Comparison of ENCODE assay signal across 8 mouse cellular contexts in genomic region chr12:108894432-108894816, GRCm38 (mm10). TPM values are rescaled to one million over a fixed set of nuclear protein-coding genes. Genes with fewer than 3 reads are reported as not detected.
A peak's percentile ranks its signal among the peaks of the same experiment; 100 is the strongest.
DNase-seq lines count a peak whose midpoint lies in the region; ATAC-seq and TF ChIP-seq lines count a peak whose summit lies in the region.

No protein-coding gene starts in this region.

- H3K36me3 ChIP-seq in heart, embryonic 14.5 days (ENCODE audit: control insufficient read depth, insufficient read depth, low read length): peaks cover 3% of the 10 kb centered on the region; the same call in 1 of the 2 replicates
- peaks cover 9% of the 10 kb centered on the region; the same call in 1 of the 2 replicates for H3K36me3 ChIP-seq in ES-E14 (ENCODE audit: control insufficient read depth, insufficient read depth, low read length, poor library complexity, severe bottlenecking)
- H3K36me3 ChIP-seq in forebrain, embryonic 16.5 days (ENCODE audit: control insufficient read depth, insufficient read depth): no peaks in the 10 kb centered on the region
- H3K36me3 ChIP-seq in liver, postnatal 0 days (replicated peaks; ENCODE audit: insufficient read depth, low read length): peaks cover under 1% of the 10 kb centered on the region; the same call in 1 of the 2 replicates

- peaks cover 7 to 14% of the 10 kb centered on the region in 2 experiments for H3K4me1 ChIP-seq in heart, embryonic 14.5 days (ENCODE audit: control insufficient read depth in 2 of 2, insufficient read depth in 2 of 2, low read length in 2 of 2)
- peaks cover 0 to 7% of the 10 kb centered on the region in 2 experiments; a peak in 2 of 4 replicates for H3K4me1 ChIP-seq in ES-E14 (ENCODE audit: control insufficient read depth in 2 of 2, insufficient read depth in 2 of 2, low read length in 2 of 2, poor library complexity in 1 of 2)
- H3K4me1 ChIP-seq in forebrain, embryonic 16.5 days (replicated peaks; ENCODE audit: control insufficient read depth, insufficient read depth, low read length): peaks cover 19% of the 10 kb centered on the region
- H3K4me1 ChIP-seq in liver, postnatal 0 days (ENCODE audit: insufficient read depth): peaks cover 13% of the 10 kb centered on the region

- peak overlapping the region; percentile 75 to 85 for H3K4me3 ChIP-seq in heart, embryonic 14.5 days (ENCODE audit: control insufficient read depth in 1 of 2, insufficient read depth in 1 of 2, low read depth in 1 of 2, low read length in 2 of 2)
- H3K4me3 ChIP-seq in ES-E14 (ENCODE audit: insufficient read depth in 1 of 2, low read depth in 1 of 2, low read length in 2 of 2, poor library complexity in 1 of 2, severe bottlenecking in 1 of 2): peak overlapping the region; percentile 91 to 93
- peak overlapping the region; percentile 76 for H3K4me3 ChIP-seq in forebrain, embryonic 16.5 days (replicated peaks; ENCODE audit: low read length)
- H3K4me3 ChIP-seq in liver, postnatal 0 days (ENCODE audit: low read depth, low read length): peak overlapping the region; percentile 88

- in situ Hi-C loops in ES-E14 (cut with MboI; ENCODE audit: low sequenced_read_pairs in 2 of 2, unreplicated experiment in 2 of 2): no loop called here

- H3K27me3 ChIP-seq in heart, embryonic 14.5 days (ENCODE audit: control insufficient read depth, insufficient read depth, low read length): no peaks in the 10 kb centered on the region
- H3K27me3 ChIP-seq in forebrain, embryonic 16.5 days (replicated peaks; ENCODE audit: control insufficient read depth, insufficient read depth, low read length): no peaks in the 10 kb centered on the region
- no peaks in the 10 kb centered on the region for H3K27me3 ChIP-seq in liver, postnatal 0 days (ENCODE audit: insufficient read depth, low read length)

- 2% methylated on average over 7 of the region's 7 CpGs for WGBS in heart, embryonic 14.5 days
- 0% methylated on average over 7 of the region's 7 CpGs for WGBS in forebrain, embryonic 16.5 days
- under 1% methylated on average over 7 of the region's 7 CpGs for WGBS in liver, postnatal 0 days (ENCODE audit: insufficient replicate concordance)

- no peak for TF ChIP-seq EP300 in liver, postnatal 0 days (IDR thresholded peaks at IDR 0.05; ENCODE audit: low read depth)

- peak overlapping the region; percentile 74 for H3K9ac ChIP-seq in heart, embryonic 14.5 days (ENCODE audit: low read length)
- peak overlapping the region; percentile 91 for H3K9ac ChIP-seq in ES-E14 (ENCODE audit: insufficient read depth, low read depth, low read length, poor library complexity, severe bottlenecking)
- H3K9ac ChIP-seq in forebrain, embryonic 16.5 days (replicated peaks; ENCODE audit: low read depth, low read length): peak overlapping the region; percentile 69
- H3K9ac ChIP-seq in liver, postnatal 0 days (replicated peaks): peak overlapping the region; percentile 82

- no peak for ATAC-seq in heart, embryonic 14.5 days (ENCODE audit: insufficient number of reproducible peaks, insufficient read depth, low FRiP score, low read depth)
- ATAC-seq in forebrain, embryonic 16.5 days: no peak
- ATAC-seq in liver, postnatal 0 days: peak; percentile 1
- ATAC-seq in megakaryocyte-erythroid progenitor cell, adult 5-6 weeks (replicated peaks; ENCODE audit: low FRiP score, low TSS enrichment, poor library complexity, severe bottlenecking): no peak

- no peak for DNase-seq in heart, adult 11 months
- DNase-seq in ES-E14 (ENCODE audit: low read depth, low spot score): no peak
- no peak for DNase-seq in liver, postnatal 0 days
- DNase-seq in cerebellum, adult 8-10 months: no peak
- no peak for DNase-seq in adrenal gland, adult 8-10 months

- peak overlapping the region; percentile 90 for H3K4me2 ChIP-seq in heart, embryonic 14.5 days (ENCODE audit: low read length)
- peak overlapping the region; percentile 96 for H3K4me2 ChIP-seq in forebrain, embryonic 16.5 days (ENCODE audit: low read length)
- peak overlapping the region; percentile 97 for H3K4me2 ChIP-seq in liver, postnatal 0 days (ENCODE audit: low read depth, low read length)

- H3K27ac ChIP-seq in heart, embryonic 14.5 days (replicated peaks in 1 of 2; ENCODE audit: control insufficient read depth in 1 of 2, insufficient read depth in 1 of 2, low read depth in 2 of 2, low read length in 2 of 2): peak overlapping the region in 1 of 2 experiments; percentile 39; a peak in 2 of 4 replicates
- no peak overlapping the region for H3K27ac ChIP-seq in ES-E14 (ENCODE audit: insufficient read depth, low read depth, low read length, poor library complexity, severe bottlenecking)
- no peak overlapping the region for H3K27ac ChIP-seq in forebrain, embryonic 16.5 days (ENCODE audit: low read length)
- H3K27ac ChIP-seq in liver, postnatal 0 days (ENCODE audit: low read depth): 0 out of 2 replicates have a peak overlapping the region, but pooled peaks have one; percentile 1

- H3K9me3 ChIP-seq in heart, embryonic 14.5 days (ENCODE audit: control insufficient read depth, low read length): no peaks in the 10 kb centered on the region
- no peaks in the 10 kb centered on the region for H3K9me3 ChIP-seq in ES-E14 (ENCODE audit: control insufficient read depth, insufficient read depth, low read depth, low read length)
- H3K9me3 ChIP-seq in forebrain, embryonic 16.5 days (ENCODE audit: control insufficient read depth, low read length): no peaks in the 10 kb centered on the region
- no peaks in the 10 kb centered on the region for H3K9me3 ChIP-seq in liver, postnatal 0 days (ENCODE audit: low read length)

- TF ChIP-seq CTCF in liver, postnatal 0 days (IDR thresholded peaks at IDR 0.05; ENCODE audit: low read depth): no peak

TF ChIP-seq in ES-E14, 5 proteins besides CTCF, POLR2A, EP300 and RAD21:
- no peak for TF ChIP-seq ZC3H11A (IDR thresholded peaks at IDR 0.05; ENCODE audit: borderline replicate concordance, low read depth, low read length)
- TF ChIP-seq CHD2 (IDR thresholded peaks at IDR 0.05; ENCODE audit: low read depth, low read length): no peak
- TF ChIP-seq HCFC1 (IDR thresholded peaks at IDR 0.05; ENCODE audit: borderline replicate concordance, insufficient read depth, low read length): no peak
- no peak for TF ChIP-seq MAFK (IDR thresholded peaks at IDR 0.05; ENCODE audit: insufficient read depth, low read depth, low read length)
- TF ChIP-seq ZNF384 (IDR thresholded peaks at IDR 0.05; ENCODE audit: low read depth, low read length): no peak
TF ChIP-seq in ES-E14: peak in this region for 0.

RNA-seq across cellular contexts. Expression of gene Wars, which starts 0.5 kb away (rescaled TPM):
- 57.0 and 60.5 TPM in 2 replicates for polyA plus RNA-seq in heart, embryonic 14.5 days (2014; fragmentation: Nextera tagmentation; extraction: Ambion mirVana)
- 62.1 and 85.2 TPM in 2 replicates for total RNA-seq in ES-E14 (2012; rRNA removed)
- 113 and 114 TPM in 2 replicates for polyA plus RNA-seq in forebrain, embryonic 16.5 days (2015; fragmentation: Nextera tagmentation; extraction: Ambion mirVana)
- 13.8 and 15.9 TPM in 2 replicates for polyA plus RNA-seq in liver, postnatal 0 days (2015; fragmentation: Nextera tagmentation; extraction: Ambion mirVana)
- total RNA-seq in adrenal gland, adult 8-10 months (2022): 10 to 100 TPM; 63.1 to 70.0 (median 66.8) TPM
- total RNA-seq in megakaryocyte-erythroid progenitor cell, adult 5-6 weeks (2014; fragmentation: Nextera tagmentation): 48.8 and 56.3 TPM in 2 replicates
- total RNA-seq in megakaryocyte-erythroid progenitor cell, adult 5-6 weeks (2017): 54.6 and 74.4 TPM in 2 replicates

RNA-seq across cellular contexts. Expression of gene Wdr25, which starts 1.0 kb away (rescaled TPM):
- polyA plus RNA-seq in heart, embryonic 14.5 days (2014; fragmentation: Nextera tagmentation; extraction: Ambion mirVana): 5.0 TPM in 2 replicates
- total RNA-seq in ES-E14 (2012; rRNA removed): 14.9 and 16.9 TPM in 2 replicates
- 8.6 and 9.1 TPM in 2 replicates for polyA plus RNA-seq in forebrain, embryonic 16.5 days (2015; fragmentation: Nextera tagmentation; extraction: Ambion mirVana)
- polyA plus RNA-seq in liver, postnatal 0 days (2015; fragmentation: Nextera tagmentation; extraction: Ambion mirVana): 2.4 and 2.6 TPM in 2 replicates
- 1 to 10 TPM; 8.1 to 9.6 (median 8.4) TPM for total RNA-seq in adrenal gland, adult 8-10 months (2022)
- total RNA-seq in megakaryocyte-erythroid progenitor cell, adult 5-6 weeks (2014; fragmentation: Nextera tagmentation): 9.4 and 9.7 TPM in 2 replicates
- total RNA-seq in megakaryocyte-erythroid progenitor cell, adult 5-6 weeks (2017): 3.0 and 6.9 TPM in 2 replicates

RNA-seq across cellular contexts. Expression of gene Slc25a47, which starts 58.6 kb away (rescaled TPM):
- 4.2 and 4.6 TPM in 2 replicates for polyA plus RNA-seq in heart, embryonic 14.5 days (2014; fragmentation: Nextera tagmentation; extraction: Ambion mirVana)
- total RNA-seq in ES-E14 (2012; rRNA removed): 8.1 and 8.6 TPM in 2 replicates
- polyA plus RNA-seq in forebrain, embryonic 16.5 days (2015; fragmentation: Nextera tagmentation; extraction: Ambion mirVana): 13.5 and 19.1 TPM in 2 replicates
- 481 and 632 TPM in 2 replicates for polyA plus RNA-seq in liver, postnatal 0 days (2015; fragmentation: Nextera tagmentation; extraction: Ambion mirVana)
- total RNA-seq in adrenal gland, adult 8-10 months (2022): 10 to 100 TPM; 10.2 to 14.0 (median 12.2) TPM
- 5.3 and 7.0 TPM in 2 replicates for total RNA-seq in megakaryocyte-erythroid progenitor cell, adult 5-6 weeks (2014; fragmentation: Nextera tagmentation)
- total RNA-seq in megakaryocyte-erythroid progenitor cell, adult 5-6 weeks (2017): 6.2 and 16.2 TPM in 2 replicates

RNA-seq across cellular contexts. Expression of gene Slc25a29, which starts 58.7 kb away (rescaled TPM):
- 2.5 and 2.7 TPM in 2 replicates for polyA plus RNA-seq in heart, embryonic 14.5 days (2014; fragmentation: Nextera tagmentation; extraction: Ambion mirVana)
- 2.1 and 3.5 TPM in 2 replicates for total RNA-seq in ES-E14 (2012; rRNA removed)
- 27.6 and 28.6 TPM in 2 replicates for polyA plus RNA-seq in forebrain, embryonic 16.5 days (2015; fragmentation: Nextera tagmentation; extraction: Ambion mirVana)
- polyA plus RNA-seq in liver, postnatal 0 days (2015; fragmentation: Nextera tagmentation; extraction: Ambion mirVana): 3.5 and 5.8 TPM in 2 replicates
- 10 to 100 TPM; 19.8 to 29.4 (median 23.8) TPM for total RNA-seq in adrenal gland, adult 8-10 months (2022)
- total RNA-seq in megakaryocyte-erythroid progenitor cell, adult 5-6 weeks (2014; fragmentation: Nextera tagmentation): 0.54 TPM in 1 of 2 replicates, not detected in the other
- total RNA-seq in megakaryocyte-erythroid progenitor cell, adult 5-6 weeks (2017): not detected in 2 replicates
